Mouse (Mus musculus) heart, postnatal 0 days (tissue): ENCODE results near the gene Slc6a9.

Source experiments
- CTCF ChIP-seq: IDR thresholded peaks from 2 replicates; pipeline ENCODE4 v1.5.1; 2016; ENCODE audit warnings: antibody characterized with exemption, control low read depth, low read depth
- EP300 ChIP-seq: IDR thresholded peaks from 2 replicates; pipeline ENCODE4 v1.6.1; 2016; ENCODE audit warnings: antibody characterized with exemption, low read depth

DNA sequence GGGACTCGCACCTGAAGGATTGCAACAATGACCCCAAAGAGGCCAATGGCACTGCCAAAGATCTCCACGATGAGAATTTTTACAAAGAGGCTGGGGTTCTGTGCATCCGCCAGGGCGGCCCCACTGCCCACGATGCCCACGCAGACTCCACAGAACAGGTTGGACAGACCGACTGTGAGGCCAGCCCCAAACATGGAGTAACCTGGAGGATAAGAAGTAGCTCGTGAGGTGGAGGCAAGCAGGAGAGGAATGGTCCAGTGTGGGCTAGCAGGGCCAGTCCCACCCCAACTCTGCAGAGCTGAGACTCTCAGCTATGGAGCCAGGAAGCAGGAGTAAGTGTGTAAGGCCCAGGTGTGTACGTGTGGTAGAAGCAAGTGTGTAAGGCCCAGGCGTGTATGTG, 50.8 kb downstream of the Slc6a9 start:
- TF ChIP-seq EP300, result no peak
- TF ChIP-seq CTCF, result no peak
